Comparison of ENCODE assay signal across 14 mouse cellular contexts in genomic region chr12:80782892-80783291, GRCm38 (mm10). TPM values are rescaled to one million over a fixed set of nuclear protein-coding genes. Genes with fewer than 3 reads are reported as not detected.
DNase-seq lines count a peak whose midpoint lies in the region; ATAC-seq and TF ChIP-seq lines count a peak whose summit lies in the region.
"Had no signal": no experiment of that assay in that cellular context is flagged by ENCODE, and none has a peak within 500 bp of the region (broad histone marks: within the 10 kb centered on the region; RNA-seq: fewer than 3 reads in every experiment).

No protein-coding gene starts in this region.

- TF ChIP-seq POLR2A in lung, adult 2 months (IDR thresholded peaks at IDR 0.05; ENCODE audit: borderline replicate concordance, extremely low read depth, low read depth, low read length): no peak

- CTCF ChIA-PET in Patski (lab: Charles Lee): interaction anchor here (1.8 kb wide), 1 partner anchor 103 kb away, joined by 5 read pairs; no protein-coding TSS in a partner anchor

- no peak overlapping the region for H3K4me3 ChIP-seq in heart, postnatal 0 days (ENCODE audit: low read depth, low read length)
- no peak overlapping the region for H3K4me3 ChIP-seq in lung, adult 2 months (replicated peaks; ENCODE audit: extremely low read depth, low read depth, low read length)
- H3K4me3 ChIP-seq: erythroblast, embryonic 14.5 days; hindbrain, embryonic 15.5 days; lung, embryonic 15.5 days had no signal

- POLR2A ChIA-PET in Patski (lab: Charles Lee): no interaction called here

- no peak for TF ChIP-seq EP300 in heart, postnatal 0 days (IDR thresholded peaks at IDR 0.05; ENCODE audit: low read depth)

- DNase-seq in heart, postnatal 0 days (ENCODE audit: low spot score): peak; percentile 24
- DNase-seq in heart, adult 8-10 months (ENCODE audit: low spot score): no peak
- no peak for DNase-seq in lung, adult 2 months
- DNase-seq in lung, adult 18-20 months: no peak
- DNase-seq in Patski (ENCODE audit: low read depth, low spot score): no peak
- DNase-seq in lung, postnatal 36 days: peak; percentile 62
- no peak for DNase-seq in right cerebral cortex, postnatal 36 days (ENCODE audit: low spot score in 2 of 2)
- DNase-seq: gastrocnemius, postnatal 14 days; kidney, postnatal 4 days; right cerebral cortex, postnatal 25 days had no signal

- no peaks in the 10 kb centered on the region for H3K9me3 ChIP-seq in heart, postnatal 0 days (replicated peaks; ENCODE audit: control insufficient read depth, low read length)
- H3K9me3 ChIP-seq: hindbrain, embryonic 15.5 days; lung, embryonic 15.5 days had no signal

- WGBS in heart, postnatal 0 days: 37% methylated on average over 3 of the region's 3 CpGs
- 30% methylated on average over 3 of the region's 3 CpGs for WGBS in lung, adult 2 months

- no peak overlapping the region for H3K27ac ChIP-seq in heart, postnatal 0 days (ENCODE audit: low read depth)
- H3K27ac ChIP-seq: hindbrain, embryonic 15.5 days; lung, embryonic 15.5 days had no signal

- no peaks in the 10 kb centered on the region for H3K36me3 ChIP-seq in heart, postnatal 0 days (replicated peaks; ENCODE audit: control insufficient read depth, insufficient read depth, low read length)
- H3K36me3 ChIP-seq: hindbrain, embryonic 15.5 days; lung, embryonic 15.5 days had no signal

- no peak for ATAC-seq in heart, postnatal 0 days (ENCODE audit: insufficient read depth, low read depth)
- ATAC-seq in Patski: no peak

- H3K9ac ChIP-seq in heart, postnatal 0 days (replicated peaks; ENCODE audit: low read depth, low read length): no peak overlapping the region
- H3K9ac ChIP-seq: hindbrain, embryonic 15.5 days; lung, embryonic 15.5 days had no signal

- H3K27me3 ChIP-seq in heart, postnatal 0 days (ENCODE audit: control insufficient read depth, insufficient read depth, low read length): no peaks in the 10 kb centered on the region
- no peaks in the 10 kb centered on the region for H3K27me3 ChIP-seq in Patski
- H3K27me3 ChIP-seq: hindbrain, embryonic 15.5 days; lung, embryonic 15.5 days had no signal

- no peak overlapping the region for H3K4me2 ChIP-seq in heart, postnatal 0 days (ENCODE audit: low read depth, low read length)
- H3K4me2 ChIP-seq: hindbrain, embryonic 15.5 days; lung, embryonic 15.5 days had no signal

- no peaks in the 10 kb centered on the region for H3K4me1 ChIP-seq in heart, postnatal 0 days (ENCODE audit: control insufficient read depth, insufficient read depth)
- H3K4me1 ChIP-seq in lung, adult 2 months (ENCODE audit: control insufficient read depth, insufficient read depth, low read length): no peaks in the 10 kb centered on the region
- H3K4me1 ChIP-seq: hindbrain, embryonic 15.5 days; lung, embryonic 15.5 days had no signal

- in situ Hi-C loops in Patski (cut with MboI; ENCODE audit: low pct_unique_long_range_greater_than_20kb): no loop called here

- TF ChIP-seq CTCF in heart, postnatal 0 days (IDR thresholded peaks at IDR 0.05; ENCODE audit: low read depth): peak; percentile 48
- 0 out of 2 replicates have a peak, but pooled peaks have one; percentile 7 for TF ChIP-seq CTCF in lung, adult 2 months (IDR thresholded peaks at IDR 0.05; ENCODE audit: insufficient read depth, low read length)
- TF ChIP-seq CTCF in Patski (IDR thresholded peaks at IDR 0.05): peak; percentile 63

RNA-seq across cellular contexts. Expression of gene Susd6, which starts 7.4 kb away (rescaled TPM):
- total RNA-seq in heart, postnatal 0 days (2014; rRNA removed; ENCODE audit: low replicate concordance): 50.2 and 50.6 TPM in 2 replicates
- polyA plus RNA-seq in heart, postnatal 0 days (2015; fragmentation: Nextera tagmentation; extraction: Ambion mirVana): 15.1 and 15.4 TPM in 2 replicates
- 10 to 100 TPM; 70.6 to 75.8 (median 73.7) TPM for total RNA-seq in heart, adult 8-10 months (2022)
- 83.3 and 102 TPM in 2 replicates for polyA plus RNA-seq in lung, adult 2 months (2012; rRNA removed)
- polyA plus RNA-seq in Patski (2021): 86.2 TPM

RNA-seq across cellular contexts. Expression of gene Ccdc177, which starts 22.4 kb away (rescaled TPM):
- 0.31 TPM in 1 of 2 replicates, not detected in the other for total RNA-seq in heart, postnatal 0 days (2014; rRNA removed; ENCODE audit: low replicate concordance)
- polyA plus RNA-seq in heart, postnatal 0 days (2015; fragmentation: Nextera tagmentation; extraction: Ambion mirVana): not detected in 2 replicates
- under 1 TPM in 1 of 4 experiments, not detected in 3; 0.08 TPM for total RNA-seq in heart, adult 8-10 months (2022)
- polyA plus RNA-seq in lung, adult 2 months (2012; rRNA removed): not detected in 2 replicates
- polyA plus RNA-seq in Patski (2021): 0.28 TPM
- polyA plus RNA-seq: erythroblast, embryonic 14.5 days; heart, embryonic 14.5 days had no signal

Comparison
In these comparisons a context has a peak if more than half of its experiments do, and no peak if none do; other contexts are left out.
1. DNase-seq: peak in heart, postnatal 0 days (single experiment) and lung, postnatal 36 days (single experiment); none in heart, adult 8-10 months (single experiment), lung, adult 2 months (single experiment), lung, adult 18-20 months (0 of 2), Patski (single experiment) and right cerebral cortex, postnatal 36 days (0 of 2).
2. CTCF ChIP-seq: peak in every context shown above with its lines; median percentile 63 in Patski; 48 in heart, postnatal 0 days; 7 in lung, adult 2 months.